Mouse (Mus musculus) thymus, postnatal 36 days (tissue): ENCODE measurements around the gene Fstl1.

Source experiments
- DNase-seq, 2 experiments: peaks; one replicate each; pipeline ENCODE4 v3.0.0; 2022; ENCODE audit warnings: mixed read lengths in 2 of 2

The Fstl1 gene

DNA sequence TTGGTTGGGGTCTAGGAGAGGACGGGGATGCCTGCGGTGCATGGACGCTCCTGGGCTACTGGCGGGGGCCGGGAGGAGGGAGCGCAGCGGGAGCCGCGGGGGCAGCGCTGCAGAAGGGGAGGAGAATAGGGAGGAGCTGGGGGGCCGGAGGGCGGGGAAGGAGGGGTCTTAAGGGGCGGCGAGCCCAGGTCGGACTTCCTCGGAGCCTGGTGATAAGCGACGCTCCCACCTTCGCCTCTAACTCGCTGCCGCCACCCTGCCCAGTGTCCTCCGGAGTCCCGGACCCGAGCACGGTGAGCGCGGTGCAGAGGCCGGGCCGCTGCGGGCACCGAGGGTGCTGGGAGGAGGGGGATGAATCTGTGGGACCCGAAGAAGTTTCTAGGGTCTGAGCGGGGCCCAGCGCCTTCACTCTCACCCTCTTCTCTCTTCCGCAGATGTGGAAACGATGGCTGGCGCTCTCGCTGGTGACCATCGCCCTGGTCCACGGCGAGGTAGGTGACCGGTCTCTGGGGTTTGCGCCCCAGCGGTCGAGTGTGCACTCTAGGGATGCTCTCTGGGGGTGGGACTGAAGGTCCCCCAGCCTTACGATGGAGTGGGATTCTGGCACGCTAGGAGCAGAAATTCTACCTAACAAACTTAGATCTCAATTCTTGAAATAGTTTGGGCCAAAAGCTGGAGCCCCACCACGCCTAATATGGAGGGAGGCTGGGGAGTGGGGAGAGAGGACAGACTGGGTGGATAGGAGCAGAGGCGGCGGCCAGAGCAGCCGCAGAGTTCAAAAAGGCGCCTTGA lies at the start of gene Fstl1:
TSS of gene Fstl1 (plus strand) at position 14 of the 792 bp plus-strand sequence.
- DNase-seq, result no peak

DNA sequence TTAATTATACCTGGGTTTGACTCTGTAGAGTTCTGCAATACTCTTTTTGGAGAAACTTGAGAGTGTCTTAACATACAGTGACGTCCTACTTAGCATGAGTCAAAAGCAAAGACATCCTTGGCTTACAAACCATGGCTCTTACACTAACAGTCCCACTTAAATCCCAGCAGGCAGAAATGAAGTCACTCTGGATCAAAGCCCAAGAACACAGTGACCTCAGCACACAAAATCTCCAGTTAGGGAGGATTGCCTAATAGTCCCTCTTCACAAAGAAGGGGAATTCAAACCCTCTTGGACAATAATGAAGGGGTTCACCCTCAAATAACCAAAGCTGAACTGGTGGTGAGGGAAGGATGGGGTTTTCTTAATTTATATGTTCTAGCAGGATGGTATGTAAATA lies 48.0 kb upstream of the Fstl1 start:
- no peak for DNase-seq

DNA sequence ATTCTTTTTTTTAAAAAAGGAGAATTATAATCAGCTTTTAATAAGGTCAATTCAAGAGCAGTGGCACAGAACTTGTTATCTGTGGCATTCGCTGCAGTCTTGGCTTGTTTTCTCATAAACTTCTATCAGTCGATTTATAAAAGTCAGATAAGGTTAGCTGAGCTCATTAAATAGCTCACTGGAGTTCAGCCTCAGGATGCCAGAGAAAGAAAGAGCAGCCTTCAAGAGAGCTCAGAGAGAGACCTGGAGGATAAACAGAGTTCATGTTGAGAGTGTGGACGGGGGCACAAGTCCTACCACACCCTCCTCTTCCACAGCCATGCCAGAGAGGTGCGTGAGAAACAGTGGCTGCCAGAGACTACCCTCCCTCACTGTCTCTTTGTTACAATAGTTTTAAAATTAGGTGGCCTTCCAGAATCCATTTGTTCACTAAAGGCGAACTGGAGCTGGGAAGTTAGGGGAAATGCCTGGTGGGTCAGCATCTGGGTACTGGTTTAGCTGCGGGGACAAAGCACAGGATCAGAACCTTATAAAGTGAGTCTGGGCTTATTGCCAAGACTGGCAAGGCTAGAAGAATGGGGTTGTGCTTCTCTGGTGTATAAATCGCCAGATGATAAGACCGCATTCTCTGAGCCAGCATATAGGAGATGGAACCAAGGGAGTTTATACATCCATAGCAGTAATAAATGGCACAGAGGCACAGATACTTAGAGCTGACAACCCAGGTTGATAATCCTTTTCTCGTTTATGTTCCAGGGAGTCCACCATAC lies 47.1 kb upstream of the Fstl1 start:
- no peak for DNase-seq

DNA sequence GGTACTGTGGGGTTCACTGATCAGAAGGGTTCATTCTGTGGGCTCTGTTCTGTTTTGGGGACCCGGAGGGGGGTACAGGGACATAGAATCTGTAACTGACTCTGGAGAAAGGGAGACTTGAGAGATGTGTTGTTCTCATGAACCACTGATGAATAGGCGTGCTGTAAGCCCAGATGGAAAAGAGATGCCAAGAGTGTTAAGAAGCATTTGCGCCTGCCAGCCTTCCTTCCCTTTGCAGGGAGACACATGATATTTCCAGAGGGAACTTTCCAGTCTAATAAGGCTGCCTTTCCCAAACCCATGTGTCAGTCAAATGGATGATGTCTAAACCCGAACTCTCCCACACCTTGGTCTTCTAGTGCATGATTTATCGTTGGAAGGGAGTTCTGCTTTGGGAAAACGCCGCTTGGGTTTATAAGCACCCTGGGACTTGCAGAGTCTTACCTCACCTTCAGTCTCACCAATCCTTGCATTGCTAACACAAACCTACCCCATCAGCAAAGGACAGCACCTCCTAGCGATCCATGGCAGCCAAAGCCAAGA lies 46.3 kb upstream of the Fstl1 start:
- no peak for DNase-seq

DNA sequence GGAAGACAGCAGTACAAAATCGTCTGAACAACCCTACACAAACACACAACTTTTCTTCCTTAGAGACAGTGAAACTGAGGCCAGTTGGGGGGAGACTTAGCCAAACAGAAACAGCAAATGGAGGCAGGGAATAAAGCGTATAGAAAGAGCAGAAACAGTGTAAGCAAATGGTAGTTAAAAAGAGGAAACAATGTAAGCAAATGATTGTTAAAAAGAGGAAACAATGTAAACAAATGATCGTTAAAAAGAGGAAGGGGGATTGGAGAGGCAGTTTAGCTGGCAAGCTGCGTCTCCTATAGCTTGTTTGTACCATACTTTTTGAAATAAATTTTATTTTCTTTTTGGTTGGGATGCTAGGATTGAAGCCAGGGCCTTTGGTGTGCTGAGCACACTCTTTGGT lies 45.2 kb upstream of the Fstl1 start:
- DNase-seq, result no peak

DNA sequence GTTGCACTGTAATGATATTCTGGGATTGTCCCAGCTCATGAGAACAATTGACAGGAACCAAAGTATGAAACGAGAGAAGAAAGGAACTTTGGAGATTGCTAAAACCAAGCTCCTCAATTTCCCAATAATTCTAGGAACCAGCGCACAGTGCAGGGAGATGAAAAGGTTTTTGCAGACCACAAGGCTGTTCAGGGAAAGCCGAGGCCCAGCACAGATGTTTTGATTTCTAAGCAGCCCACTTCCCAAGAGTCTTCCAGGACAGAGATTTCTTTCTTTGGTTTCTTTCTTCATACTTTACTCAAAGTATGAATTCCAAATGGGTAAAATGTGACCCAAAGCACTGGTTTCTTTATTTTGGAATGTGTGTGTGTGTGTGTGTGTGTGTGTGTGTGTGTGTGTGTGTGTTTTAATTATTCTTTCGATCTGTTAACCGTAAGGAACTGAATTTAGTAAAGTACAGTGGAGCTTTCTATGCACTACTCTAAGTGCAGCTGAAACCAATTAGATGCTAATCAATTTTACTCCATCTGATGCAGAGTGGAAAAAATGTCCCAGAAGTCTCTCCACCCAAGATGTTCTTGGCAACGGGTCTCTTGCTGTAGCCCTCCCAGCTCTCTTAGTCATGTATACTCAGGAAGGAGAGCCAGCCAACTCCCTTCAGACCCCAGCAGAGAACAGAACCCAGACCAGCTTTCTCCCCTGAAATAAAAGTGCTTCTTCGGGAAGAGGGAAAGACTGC lies 44.5 kb upstream of the Fstl1 start:
- no peak for DNase-seq

DNA sequence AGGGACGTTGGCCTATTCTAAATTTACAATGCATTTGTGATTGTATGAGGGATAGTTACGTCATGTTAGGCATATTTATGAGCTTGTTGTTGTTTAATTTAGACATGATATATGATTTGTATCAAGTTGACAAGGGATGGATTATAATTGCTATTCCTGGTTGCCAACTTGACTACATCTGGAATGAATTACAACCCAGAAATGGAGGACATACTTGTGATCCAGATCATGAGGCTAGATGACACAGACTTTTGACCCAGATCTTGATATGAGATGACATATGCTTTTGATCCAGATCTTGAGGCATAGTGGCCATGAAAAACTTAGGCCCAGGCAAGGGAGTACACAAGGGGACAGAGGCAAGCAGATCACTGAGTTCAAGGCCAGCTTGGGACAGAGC lies 36.6 kb upstream of the Fstl1 start:
- DNase-seq, result no peak

DNA sequence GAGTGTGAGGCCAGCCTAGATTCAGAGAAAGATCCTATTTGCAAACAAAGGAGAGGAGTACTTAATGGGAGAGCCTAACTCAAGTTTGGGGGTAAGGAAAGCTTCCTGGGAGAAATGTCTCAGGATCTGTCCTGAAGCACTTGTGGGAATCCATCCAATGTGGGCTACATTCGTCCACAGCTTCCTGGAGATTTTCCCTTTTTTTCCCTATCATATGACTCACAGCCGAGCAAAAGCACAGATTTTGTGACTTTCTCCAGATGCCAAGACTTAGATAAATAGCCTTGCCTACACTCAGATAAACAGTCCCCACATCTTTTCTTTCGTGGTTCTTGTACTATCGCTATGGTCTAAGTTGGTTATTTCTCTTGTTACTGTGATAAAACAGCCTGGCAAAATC lies 34.4 kb upstream of the Fstl1 start:
- no peak for DNase-seq

DNA sequence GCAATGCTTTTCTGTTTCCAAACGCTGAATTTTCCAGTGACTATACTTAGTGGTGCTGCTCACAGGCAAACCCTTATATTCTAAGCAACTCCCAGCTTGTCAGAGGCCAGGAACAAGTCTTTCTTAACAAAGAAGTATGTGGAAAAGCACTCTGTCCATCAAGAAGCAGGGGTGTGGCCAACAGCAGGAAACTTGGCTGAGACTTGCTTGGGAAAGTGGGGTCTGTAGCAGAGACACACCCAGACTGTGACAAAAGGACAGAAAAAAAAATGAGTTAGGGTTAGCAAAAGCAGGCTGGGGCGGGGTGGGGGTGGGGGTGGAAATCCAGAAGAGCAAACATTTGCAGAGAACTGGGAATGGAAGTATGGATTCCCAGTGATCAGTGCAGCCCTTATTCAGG lies 23.8 kb upstream of the Fstl1 start:
- no peak for DNase-seq

DNA sequence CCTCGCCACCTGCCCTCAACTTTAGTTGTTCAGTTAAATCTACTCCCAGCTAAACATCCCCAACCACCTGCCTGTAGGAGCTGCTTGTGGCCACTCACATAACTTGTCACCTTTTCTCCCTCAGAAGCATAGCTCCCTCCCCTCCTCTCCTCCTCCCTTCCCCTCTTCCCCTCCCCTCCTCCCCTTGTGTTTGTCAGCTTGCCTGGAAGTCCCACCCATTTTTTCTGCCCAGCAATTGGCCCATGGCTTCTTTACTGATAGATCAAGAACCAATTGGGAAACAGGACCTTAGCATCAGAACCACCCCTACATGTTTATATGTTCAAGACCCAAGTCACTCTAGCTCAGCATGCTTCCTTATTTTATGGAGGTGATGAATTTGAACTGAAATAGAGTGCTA lies 22.9 kb upstream of the Fstl1 start:
- no peak for DNase-seq

DNA sequence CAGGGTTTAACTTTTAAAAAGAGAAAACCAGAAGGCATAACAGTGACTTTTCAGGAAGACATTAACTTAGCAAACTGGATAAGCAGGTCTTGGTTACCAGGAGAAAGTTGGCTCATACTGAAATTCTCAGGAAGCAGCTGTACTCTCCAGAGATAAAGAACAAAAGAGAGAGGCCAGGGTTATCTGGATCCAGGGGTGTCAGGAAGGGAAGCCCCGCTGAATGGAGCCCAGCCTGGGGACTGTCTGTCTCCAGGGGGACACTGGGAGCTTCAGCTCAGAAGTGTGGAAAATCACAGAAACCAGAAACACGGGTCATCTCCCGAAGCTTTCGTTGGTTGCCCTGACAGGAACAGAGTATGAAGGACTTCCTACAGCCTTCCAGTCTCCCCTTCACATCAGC lies 22.2 kb upstream of the Fstl1 start:
- no peak for DNase-seq

DNA sequence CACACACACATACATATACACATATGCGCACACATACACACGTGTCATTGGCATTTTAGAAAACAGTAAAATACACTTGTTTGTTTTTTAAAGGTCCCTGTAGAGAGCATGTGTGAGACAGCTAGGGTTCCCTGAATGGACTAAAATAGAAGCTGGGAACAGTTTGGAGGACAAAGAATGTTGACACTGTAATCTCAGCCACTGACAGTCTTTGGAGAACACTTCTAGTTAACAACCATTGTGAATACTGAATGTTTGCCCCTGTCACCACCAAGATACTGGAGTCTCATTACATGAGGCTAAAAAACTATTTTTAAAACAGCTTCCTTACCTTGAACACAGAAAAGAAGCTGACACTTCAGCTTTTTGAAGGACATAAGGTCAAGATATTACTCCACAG lies 19.4 kb upstream of the Fstl1 start:
- no peak for DNase-seq

DNA sequence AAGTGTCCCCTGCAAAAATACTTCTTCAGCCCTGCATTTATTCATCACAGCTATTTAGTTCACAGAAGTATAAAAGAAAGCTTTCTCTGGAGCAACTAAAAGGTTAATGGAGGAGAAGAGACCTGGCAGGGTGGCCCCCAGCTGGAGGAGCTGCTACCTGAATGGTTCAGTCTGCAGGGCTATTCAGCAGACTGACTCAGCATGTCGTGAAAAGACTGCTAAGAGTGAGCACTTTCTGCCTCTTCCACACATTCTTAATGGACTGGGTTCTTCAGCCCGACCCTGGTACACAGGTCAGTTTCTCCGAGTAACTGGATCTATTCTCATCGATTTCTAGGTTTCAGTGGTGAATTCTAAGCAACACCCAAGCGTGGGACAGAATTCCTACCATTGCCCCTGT lies 12.9 kb upstream of the Fstl1 start:
- DNase-seq, result no peak

DNA sequence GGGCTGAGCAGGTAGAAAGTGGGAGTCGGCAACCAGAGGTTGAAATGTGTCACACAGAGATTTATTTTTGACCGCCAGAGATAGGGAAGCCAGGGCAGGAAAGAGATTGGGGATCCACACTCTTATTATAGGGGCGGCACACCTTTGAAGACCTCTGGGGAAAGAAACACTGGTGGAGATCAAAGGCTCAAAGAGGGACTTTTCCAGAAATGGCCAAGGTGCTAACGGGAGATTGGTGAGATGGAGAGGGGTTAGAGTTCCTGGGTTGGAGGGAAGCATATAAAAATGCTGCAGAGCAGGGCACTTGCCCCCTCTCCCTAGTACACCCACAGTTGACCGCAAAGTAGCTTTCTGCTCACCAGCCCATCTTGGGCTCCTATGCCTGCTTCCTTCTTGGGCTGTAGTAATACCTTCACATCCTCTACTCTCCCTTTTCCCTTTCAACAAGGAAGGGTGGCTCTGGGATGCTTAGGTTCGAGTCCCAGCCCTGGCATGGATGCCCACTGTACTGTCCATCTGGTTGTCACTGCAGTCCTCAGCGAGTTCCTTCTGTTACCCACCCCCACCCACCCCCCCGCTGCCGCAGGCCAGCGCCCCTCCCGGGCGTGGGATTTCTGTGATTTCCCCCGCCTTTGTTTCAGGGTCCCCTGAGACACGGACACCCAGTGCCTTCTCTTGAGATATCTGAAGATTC lies 360 bp upstream of the Fstl1 start:
- DNase-seq, result no peak

DNA sequence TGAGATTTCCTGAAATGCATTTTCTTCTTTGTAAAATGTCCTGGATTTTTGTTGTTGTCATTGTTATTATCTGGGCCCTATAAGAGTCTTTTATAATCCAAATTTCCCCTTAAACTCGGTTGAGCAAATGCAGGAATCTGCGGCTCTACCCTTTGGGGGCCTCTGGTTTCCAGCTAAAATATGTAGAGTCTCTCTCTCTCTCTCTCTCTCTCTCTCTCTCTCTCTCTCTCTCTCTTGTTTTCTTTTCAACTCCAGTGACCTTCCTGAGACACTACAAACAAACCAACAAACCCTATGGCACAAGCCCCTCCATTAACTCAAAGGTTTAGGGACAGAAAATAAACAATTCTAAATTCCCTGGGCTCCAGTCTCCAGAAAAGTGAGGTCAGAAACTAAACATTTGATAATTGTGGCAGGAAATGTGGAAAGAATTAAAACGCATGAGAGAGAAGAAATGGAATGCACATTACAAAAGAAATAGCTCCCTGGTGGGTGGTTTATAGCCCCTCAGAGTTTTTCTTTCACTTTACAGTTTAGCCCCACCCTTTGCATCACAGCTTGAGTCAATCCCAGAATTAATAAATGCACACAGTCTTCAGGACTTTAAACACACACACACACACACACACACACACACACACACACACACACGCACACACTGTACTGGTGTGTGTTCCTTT lies 1.3 kb downstream of the Fstl1 start:
- no peak for DNase-seq

DNA sequence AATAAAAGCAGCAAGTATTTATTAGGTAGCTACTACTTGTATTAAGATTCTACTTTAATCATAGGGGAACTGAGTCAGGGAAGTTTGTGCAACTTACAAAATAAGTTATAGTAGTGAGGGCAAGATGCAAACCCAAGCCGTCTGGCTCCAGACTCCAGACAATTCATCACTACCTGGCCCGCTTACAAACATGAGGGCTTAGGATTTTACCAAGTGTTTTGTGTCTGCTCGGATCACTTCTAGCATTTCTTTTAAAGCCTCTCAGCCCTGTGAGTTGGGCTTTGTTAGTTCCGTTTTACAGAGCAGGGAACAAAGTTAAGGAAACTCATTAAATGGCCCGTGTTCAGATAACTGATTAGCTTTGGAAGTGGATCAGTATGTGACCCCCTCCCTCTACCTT lies 1.9 kb downstream of the Fstl1 start:
- DNase-seq, result no peak

DNA sequence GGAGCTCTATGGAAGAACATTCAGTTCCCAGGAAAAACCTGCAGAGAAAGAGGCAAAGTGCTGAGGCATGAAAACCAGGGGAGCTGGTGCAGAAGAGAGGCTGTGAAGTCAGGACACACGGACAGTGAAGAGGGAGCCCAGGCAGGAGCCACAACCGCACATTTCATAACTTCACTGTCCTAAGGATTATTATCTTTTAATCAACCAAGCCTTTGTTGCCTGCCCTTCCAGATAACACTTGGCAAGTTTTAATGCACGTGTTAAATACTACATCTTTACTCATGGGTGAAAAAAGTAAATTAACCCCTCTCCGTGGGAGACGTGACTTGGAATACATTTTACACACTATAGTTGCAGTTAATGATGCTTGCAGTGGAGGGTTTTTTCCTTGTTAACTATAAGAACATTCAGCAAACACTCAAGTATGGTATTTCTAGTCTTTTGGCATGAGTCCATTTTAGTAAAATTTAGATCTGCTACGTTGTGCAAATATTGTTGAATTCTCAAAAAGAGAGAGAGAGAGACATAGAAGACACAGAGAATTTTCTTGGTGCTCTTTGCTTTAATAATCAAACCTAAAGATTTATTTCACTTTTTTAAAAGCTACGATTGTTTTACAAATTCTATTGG lies 3.1 kb downstream of the Fstl1 start:
- DNase-seq, result no peak

DNA sequence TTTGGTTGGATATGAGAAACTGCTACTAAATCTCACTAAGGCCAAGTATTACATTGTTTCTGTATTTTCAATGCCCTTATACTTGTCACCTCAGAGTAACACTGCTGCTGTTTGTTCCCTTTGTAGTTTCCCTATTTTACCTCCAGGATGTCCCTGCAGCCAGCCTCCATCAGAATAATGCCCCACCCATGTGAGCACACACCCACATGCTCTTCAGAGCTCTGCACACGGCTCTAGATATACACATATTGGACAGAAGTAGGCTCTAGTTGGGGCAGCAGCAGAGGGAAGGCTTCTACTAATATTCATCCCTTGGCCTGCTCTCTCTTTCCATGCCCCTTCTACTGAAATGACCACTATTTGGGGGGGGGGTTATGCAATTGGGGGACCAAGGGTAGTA lies 3.7 kb downstream of the Fstl1 start:
- no peak for DNase-seq

DNA sequence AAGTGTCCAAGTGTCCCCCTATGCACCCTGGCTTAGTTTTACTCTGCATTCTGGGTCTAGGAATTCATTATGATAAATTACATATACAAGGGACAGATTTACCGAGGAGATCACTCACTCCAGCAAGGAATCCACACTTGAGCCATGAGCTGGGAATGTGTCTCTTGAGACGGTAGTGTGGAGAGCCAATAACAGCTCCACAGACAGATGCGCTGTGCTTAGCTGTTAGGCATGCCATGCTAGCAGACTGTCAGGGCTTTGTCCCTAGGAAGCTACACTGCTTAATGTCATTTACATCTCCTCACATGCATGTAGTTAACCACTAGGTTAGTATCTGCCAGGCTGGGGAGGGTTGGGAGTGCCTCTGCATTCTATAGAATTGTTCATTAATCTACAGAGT lies 4.2 kb downstream of the Fstl1 start:
- DNase-seq, result no peak

DNA sequence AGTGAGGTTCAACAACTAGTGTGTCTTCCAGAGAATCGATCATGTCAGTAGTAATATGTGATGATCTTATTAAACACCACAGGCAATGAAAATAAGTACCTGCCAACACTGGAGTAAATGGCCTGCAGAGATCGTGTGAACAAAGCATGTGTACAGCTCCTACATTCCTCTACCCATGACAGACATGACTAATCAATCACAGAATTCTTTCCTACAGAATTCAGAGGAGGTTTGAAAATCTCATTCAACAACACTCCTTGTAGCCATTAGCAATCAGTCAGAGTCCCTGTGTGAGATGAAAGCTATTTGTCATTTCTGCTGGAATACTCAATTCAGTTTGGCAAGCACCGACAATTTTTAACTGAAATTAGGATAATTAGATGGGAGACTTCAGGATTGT lies 7.9 kb downstream of the Fstl1 start:
- no peak for DNase-seq

DNA sequence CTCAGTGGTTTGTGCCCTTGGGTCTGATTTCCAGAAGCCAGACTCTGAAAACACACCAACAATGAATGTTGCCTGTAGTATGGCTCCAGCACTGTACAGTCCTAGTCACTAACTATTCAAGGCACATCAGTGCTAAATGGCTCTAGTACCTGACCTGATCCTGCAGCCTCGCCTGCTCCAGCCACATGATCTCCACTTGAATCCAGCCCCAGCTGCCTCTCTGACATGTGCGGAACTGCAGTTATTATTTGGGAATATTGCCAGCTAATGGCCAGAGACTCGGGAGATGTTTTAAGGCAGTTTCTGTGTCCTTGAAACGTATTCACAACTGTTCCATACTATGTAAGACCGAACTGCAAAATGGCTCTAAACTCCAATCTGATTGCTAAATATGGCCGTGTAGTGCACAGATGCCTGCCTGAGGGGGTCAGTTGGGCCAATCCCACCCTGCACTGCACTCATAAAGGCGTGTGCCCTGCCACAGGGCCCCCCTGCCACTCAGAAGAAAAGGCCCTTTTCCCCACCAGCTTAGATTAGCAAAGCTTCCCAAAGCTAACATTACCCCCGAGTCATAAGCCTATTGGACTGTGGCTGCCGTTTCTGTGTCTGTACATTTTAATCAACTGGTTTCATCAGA lies 11.0 kb downstream of the Fstl1 start:
- DNase-seq, result no peak
